Mouse (Mus musculus) thymus, adult 2 months (tissue): ENCODE measurements around the gene Slc11a2.

Experiments used
- CTCF ChIP-seq: fragments of 200-500 bp; IDR thresholded peaks from 2 replicates; pipeline ENCODE4 v1.5.1; 2012; ENCODE audit warnings: mild to moderate bottlenecking, control low read depth, low read length, moderate library complexity, borderline replicate concordance; ENCODE audit not compliant: control insufficient read depth, poor library complexity, insufficient read depth; ENCODE audit errors: extremely low read depth
- POLR2A ChIP-seq: fragments of 200-500 bp; IDR thresholded peaks from 2 replicates; pipeline ENCODE4 v1.6.1; 2012; ENCODE audit warnings: mild to moderate bottlenecking, low read length, control low read depth, moderate library complexity; ENCODE audit not compliant: control insufficient read depth, poor library complexity, insufficient read depth; ENCODE audit errors: extremely low read depth

- TF ChIP-seq CTCF (no peak), POLR2A (no peak)
These were observed at the start of gene Slc11a2 for GRCm38 (mm10) chr15:100424396-100425122.
